Mouse (Mus musculus): Measurements from ENCODE around the gene Mtus2.

Mtus2 gene

GRCm38 (mm10) chr5:148094640-148095039, 137.5 kb downstream of the Mtus2 start:
- ATAC-seq (ENCODE audit: insufficient number of reproducible peaks, low FRiP score, low TSS enrichment), result no peak

GRCm38 (mm10) chr5:148099356-148099755, 142.2 kb downstream of the Mtus2 start:
- ATAC-seq (ENCODE audit: insufficient number of reproducible peaks, low FRiP score, low TSS enrichment), result no peak

DNA sequence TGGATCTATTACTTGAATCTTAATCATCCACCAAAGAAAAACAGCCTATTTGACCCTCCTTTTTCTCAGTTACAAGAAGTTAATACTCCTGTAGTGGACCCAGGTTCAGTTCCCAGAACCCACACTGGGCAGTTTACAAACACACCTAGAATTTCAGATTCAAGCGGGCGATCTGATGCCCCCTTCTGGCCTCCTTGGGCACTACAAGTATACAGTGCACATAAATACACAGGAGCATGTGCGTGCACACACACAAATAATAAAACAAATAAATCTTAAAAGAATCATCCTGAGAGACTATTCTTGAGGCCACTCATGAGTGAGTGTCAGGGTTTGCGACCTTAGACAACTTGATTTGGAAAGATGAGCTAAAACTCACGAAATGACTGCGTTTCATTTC, 150.2 kb downstream of the Mtus2 start:
- ATAC-seq (ENCODE audit: insufficient number of reproducible peaks, low FRiP score, low TSS enrichment), result no peak

DNA sequence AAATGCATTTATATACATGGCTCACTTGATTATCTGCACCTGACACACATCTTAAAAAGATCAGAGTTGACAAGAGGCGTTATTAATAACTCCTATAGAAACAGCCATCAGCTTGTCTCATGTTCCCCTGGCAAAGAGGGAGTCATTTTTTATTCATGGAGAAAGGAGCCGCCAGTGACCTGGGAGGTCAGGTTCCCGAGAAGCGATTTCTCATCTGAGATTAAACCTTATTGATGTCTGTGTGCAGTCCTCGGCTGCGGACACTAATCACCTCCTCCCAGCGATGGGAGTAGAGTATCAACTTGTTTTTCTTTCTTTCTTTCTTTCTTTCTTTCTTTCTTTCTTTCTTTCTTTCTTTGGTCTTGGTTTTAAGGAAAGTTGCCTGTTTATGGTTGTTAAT, 150.8 kb downstream of the Mtus2 start:
- no peak for ATAC-seq (ENCODE audit: insufficient number of reproducible peaks, low FRiP score, low TSS enrichment)

- no peak for ATAC-seq (ENCODE audit: insufficient number of reproducible peaks, low FRiP score, low TSS enrichment)
These were observed 151.2 kb downstream of the Mtus2 start for GRCm38 (mm10) chr5:148108314-148108713.

DNA sequence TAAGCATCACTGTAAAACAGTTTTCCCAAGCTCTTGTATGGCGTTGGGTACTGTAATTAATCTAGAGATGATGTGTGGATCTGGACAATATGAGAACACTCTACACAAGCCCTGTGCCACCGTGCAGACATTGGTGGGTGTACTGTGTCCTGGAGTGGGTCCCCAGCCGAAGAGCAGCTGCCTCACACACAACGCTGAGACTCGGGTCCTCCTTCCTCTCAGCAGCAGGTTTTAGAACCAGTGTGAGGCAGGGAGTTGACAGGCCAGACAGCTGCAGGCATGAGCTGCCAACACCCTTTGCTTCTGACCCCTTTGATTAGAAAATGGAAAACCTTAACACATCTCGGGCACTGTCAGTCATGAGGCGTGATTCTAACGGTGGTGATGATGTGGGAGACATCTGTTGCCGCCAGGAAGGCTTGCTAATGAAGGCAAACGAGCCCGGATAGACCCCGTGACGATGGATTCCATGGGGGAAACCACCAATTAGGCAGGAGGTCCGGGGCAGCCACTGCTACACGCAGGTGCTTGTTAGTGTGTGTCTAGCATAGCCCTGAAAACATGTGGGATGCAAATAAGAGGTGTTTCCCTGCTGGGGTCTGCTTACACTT, 158.2 kb downstream of the Mtus2 start:
- no peak for ATAC-seq (ENCODE audit: insufficient number of reproducible peaks, low FRiP score, low TSS enrichment)

DNA sequence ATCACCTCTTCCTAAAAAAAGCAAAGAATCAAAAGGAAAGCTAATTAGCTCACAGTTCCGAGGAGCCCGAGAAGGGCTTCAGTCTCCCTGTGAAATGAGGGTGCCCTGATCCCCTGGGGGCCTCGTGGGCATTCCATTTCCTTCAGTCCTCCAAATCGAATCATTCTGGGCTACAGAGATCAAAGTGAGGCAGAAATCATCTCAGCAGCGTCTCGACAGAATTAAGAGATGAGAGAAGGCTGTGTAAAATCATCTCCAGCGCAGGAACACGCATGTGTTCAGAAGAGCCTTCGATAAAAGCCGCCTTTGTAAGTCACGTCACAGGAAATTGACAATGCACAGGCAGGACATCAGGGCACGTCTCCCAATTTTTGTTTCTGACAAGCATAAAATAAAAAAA, 167.2 kb downstream of the Mtus2 start:
- no peak for ATAC-seq (ENCODE audit: insufficient number of reproducible peaks, low FRiP score, low TSS enrichment)

- ATAC-seq (ENCODE audit: insufficient number of reproducible peaks, low FRiP score, low TSS enrichment), result no peak
These were observed 173.8 kb downstream of the Mtus2 start for GRCm38 (mm10) chr5:148130691-148131457.

DNA sequence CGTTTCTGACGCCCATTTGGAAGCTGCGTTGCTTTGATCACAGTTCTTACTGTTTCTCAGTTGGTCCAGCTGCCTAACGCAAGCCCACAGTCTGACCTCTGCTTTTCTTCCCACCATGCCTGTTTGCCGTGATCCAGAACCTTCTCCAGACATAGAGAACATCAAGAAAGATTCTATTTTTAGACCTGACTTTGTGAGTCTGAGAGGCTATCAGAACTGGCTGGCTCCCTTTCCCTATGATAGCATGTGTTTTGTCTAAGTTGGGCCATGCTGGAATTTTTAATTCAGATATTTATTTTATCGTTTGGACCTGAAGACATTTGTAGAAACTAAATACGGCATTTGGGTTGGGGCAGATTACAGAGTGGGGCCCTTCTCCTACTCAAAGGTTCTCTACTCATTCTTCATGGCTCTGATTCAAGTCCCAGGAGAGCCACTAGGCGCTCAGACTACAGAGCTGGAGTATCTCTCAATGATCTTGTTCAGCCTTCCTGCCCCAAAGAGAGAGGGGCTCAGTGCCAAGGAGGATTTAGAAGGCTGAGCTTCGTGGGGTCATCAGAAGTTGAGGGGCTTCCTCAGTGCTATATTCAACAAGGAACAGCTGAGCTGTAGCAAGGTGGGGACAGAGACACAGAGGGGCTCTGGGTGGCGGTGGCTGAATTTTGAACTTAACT, 174.5 kb downstream of the Mtus2 start:
- ATAC-seq (ENCODE audit: insufficient number of reproducible peaks, low FRiP score, low TSS enrichment), result no peak

DNA sequence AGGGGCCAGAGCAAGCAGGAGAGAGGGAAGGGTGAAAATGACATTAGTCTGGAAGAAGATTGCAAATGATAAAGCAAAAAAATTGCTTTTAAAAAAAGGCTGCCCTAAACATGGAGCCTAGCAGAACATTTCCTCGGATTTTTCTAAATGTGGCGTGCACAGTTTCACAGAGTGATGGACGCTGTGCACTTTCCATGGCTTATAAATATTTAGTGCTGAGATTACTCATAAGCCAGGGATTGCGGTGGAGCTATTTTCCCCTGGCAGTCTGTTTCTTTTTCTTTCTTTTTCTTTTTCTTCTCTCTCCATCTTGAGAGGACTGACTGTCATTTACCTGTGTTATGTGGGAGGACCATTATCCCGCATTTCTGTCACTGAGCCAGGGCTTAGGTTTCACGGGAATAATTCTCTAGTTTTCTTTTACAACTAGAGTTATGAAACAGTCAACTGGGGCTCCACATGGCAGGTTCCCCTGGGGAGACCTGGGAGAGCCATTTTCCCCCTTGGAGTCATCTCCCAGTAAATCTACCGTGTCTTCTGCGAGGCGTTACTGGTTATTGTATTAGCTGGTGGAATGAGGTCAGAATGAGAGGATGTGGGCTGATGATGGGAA, 176.4 kb downstream of the Mtus2 start:
- no peak for ATAC-seq (ENCODE audit: insufficient number of reproducible peaks, low FRiP score, low TSS enrichment)

DNA sequence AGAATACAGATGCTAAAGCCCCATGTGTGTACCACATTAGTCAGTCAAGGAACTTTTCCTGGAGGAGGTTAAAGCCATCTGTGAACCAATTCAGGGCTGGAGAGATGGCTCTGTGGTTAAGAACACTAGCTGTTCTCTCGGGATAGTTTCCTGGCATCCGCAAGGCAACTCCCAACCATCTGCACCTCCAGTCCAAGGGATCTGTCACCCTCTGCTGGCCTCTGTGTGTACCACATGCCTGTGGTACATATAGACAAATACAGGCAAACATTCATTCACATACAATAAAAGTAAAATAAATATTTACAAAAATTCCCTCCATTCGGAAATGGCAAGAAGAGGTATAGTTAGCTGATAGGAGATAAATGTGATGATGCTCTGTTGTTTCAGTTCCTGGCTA, 184.5 kb downstream of the Mtus2 start:
- ATAC-seq (ENCODE audit: insufficient number of reproducible peaks, low FRiP score, low TSS enrichment), result no peak

DNA sequence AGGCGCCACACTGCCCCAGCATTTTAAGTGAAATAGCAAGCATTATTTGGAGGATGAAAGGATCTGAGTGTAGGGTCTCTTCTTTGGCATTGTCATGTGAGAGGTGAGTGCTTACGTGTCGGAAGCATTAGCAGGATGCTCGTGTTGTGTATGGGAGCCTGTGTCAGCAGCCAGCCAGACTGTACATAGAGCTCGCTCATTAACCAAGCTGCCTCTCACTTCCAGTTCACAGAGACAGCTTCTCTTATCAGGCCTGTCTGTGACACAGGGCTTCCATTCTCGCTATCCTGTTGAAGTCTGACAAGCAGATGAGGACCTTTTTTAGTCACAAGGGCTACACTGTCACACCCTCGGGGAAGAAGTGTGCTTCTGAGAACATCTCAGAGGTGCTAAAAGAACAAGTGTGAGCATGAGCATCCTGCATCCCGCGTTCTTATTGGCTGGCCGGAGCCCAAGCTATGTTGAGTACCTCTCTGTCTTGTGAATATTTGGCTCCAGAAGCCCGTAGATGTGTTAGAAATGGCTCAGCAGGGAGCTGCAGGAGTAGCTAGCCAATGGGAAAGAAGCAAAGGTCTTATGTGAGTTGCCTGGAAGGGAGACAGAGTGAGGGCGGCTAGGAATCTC, 189.2 kb downstream of the Mtus2 start:
- ATAC-seq (ENCODE audit: insufficient number of reproducible peaks, low FRiP score, low TSS enrichment), result no peak; the same call in 1 of the 2 replicates

- ATAC-seq (ENCODE audit: insufficient number of reproducible peaks, low FRiP score, low TSS enrichment), result no peak
These were observed 194.9 kb downstream of the Mtus2 start for GRCm38 (mm10) chr5:148151894-148152599.

- no peak for ATAC-seq (ENCODE audit: insufficient number of reproducible peaks, low FRiP score, low TSS enrichment)
These were observed 195.7 kb downstream of the Mtus2 start for GRCm38 (mm10) chr5:148152600-148153402.

GRCm38 (mm10) chr5:148153403-148153713, 196.2 kb downstream of the Mtus2 start:
- ATAC-seq (ENCODE audit: insufficient number of reproducible peaks, low FRiP score, low TSS enrichment), result no peak

GRCm38 (mm10) chr5:148154727-148155126, 197.6 kb downstream of the Mtus2 start:
- ATAC-seq (ENCODE audit: insufficient number of reproducible peaks, low FRiP score, low TSS enrichment), result no peak

DNA sequence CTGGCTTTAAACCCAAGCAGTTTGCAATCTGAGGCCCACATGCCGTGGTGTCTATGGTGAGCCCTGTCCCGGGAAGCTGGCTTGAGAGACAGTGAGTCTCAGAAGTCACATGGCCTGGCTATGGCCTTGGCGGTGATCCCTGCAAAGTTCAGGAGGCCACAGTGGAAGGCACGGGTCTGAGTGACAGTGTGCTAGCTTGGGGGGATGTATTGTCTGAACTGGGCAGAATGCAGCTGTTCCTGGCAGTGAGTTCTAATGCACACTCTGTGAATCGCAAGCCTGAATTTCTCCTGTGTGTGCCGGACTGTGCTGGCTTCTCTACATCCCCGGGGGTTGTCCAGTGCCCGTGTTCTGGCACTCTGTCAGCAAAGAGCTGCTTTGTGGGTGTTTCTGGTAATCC, 202.2 kb downstream of the Mtus2 start:
- ATAC-seq (ENCODE audit: insufficient number of reproducible peaks, low FRiP score, low TSS enrichment), result no peak

GRCm38 (mm10) chr5:148160529-148161154, 203.5 kb downstream of the Mtus2 start:
- no peak for ATAC-seq (ENCODE audit: insufficient number of reproducible peaks, low FRiP score, low TSS enrichment)

GRCm38 (mm10) chr5:148165111-148165510, 208.0 kb downstream of the Mtus2 start:
- no peak for ATAC-seq (ENCODE audit: insufficient number of reproducible peaks, low FRiP score, low TSS enrichment)

All from cerebellum, adult (tissue).